Mouse (Mus musculus): ENCODE measurements around the gene Hmg20b. TPM values are rescaled to one million over a fixed set of nuclear protein-coding genes. Genes with fewer than 3 reads are reported as not detected.

The Hmg20b gene
- polyA plus RNA-seq, 1 experiment, result 106 TPM

- DNase-seq, result no peak
- Histone ChIP-seq H3K4me3 (replicated peaks; ENCODE audit: extremely low read depth, low read depth, low read length) (peak overlapping the region; percentile 87), H3K4me1 (ENCODE audit: control insufficient read depth, insufficient read depth, low read length) (peaks cover 8% of the 10 kb centered on the region; the same call in 1 of the 2 replicates)
- 29% methylated on average over 4 of the region's 4 CpGs for WGBS
- TF ChIP-seq CTCF (IDR thresholded peaks at IDR 0.05; ENCODE audit: insufficient read depth, low read length), result no peak
- no peak for TF ChIP-seq POLR2A (IDR thresholded peaks at IDR 0.05; ENCODE audit: borderline replicate concordance, extremely low read depth, low read depth, low read length)
These were observed 7.9 kb upstream of the Hmg20b start for GRCm38 (mm10) chr10:81358209-81358608.

GRCm38 (mm10) chr10:81356991-81357844 lies 6.9 kb upstream of the Hmg20b start, which contains the start of gene Mfsd12:
Gene Mfsd12 (plus strand): TSS chr10:81357491.
- Histone ChIP-seq H3K4me1 (ENCODE audit: control insufficient read depth, insufficient read depth, low read length) (peaks cover 7% of the 10 kb centered on the region; the same call in 1 of the 2 replicates), H3K4me3 (replicated peaks; ENCODE audit: extremely low read depth, low read depth, low read length) (peak within 1 kb of the TSS; percentile 87)
- TF ChIP-seq POLR2A (IDR thresholded peaks at IDR 0.05; ENCODE audit: borderline replicate concordance, extremely low read depth, low read depth, low read length) (peak; percentile 28; the same call in 1 of the 2 replicates), CTCF (IDR thresholded peaks at IDR 0.05; ENCODE audit: insufficient read depth, low read length) (no peak)
- 2% methylated on average over 79 of the region's 79 CpGs for WGBS
- DNase-seq, result peak; percentile 88

GRCm38 (mm10) chr10:81356352-81356990 lies 6.2 kb upstream of the Hmg20b start:
- no peak overlapping the region for H3K4me3 ChIP-seq (replicated peaks; ENCODE audit: extremely low read depth, low read depth, low read length)
- no peak for TF ChIP-seq POLR2A (IDR thresholded peaks at IDR 0.05; ENCODE audit: borderline replicate concordance, extremely low read depth, low read depth, low read length)
- TF ChIP-seq CTCF (IDR thresholded peaks at IDR 0.05; ENCODE audit: insufficient read depth, low read length), result no peak
- H3K4me1 ChIP-seq (ENCODE audit: control insufficient read depth, insufficient read depth, low read length), result peaks cover 7% of the 10 kb centered on the region; the same call in 1 of the 2 replicates
- 52% methylated on average over 12 of the region's 12 CpGs for WGBS
- DNase-seq, result no peak

GRCm38 (mm10) chr10:81355533-81355932 lies 5.3 kb upstream of the Hmg20b start:
- TF ChIP-seq CTCF (IDR thresholded peaks at IDR 0.05; ENCODE audit: insufficient read depth, low read length), result no peak
- no peak for TF ChIP-seq POLR2A (IDR thresholded peaks at IDR 0.05; ENCODE audit: borderline replicate concordance, extremely low read depth, low read depth, low read length)
- no peak overlapping the region for H3K4me3 ChIP-seq (replicated peaks; ENCODE audit: extremely low read depth, low read depth, low read length)
- no peak for DNase-seq
- peaks cover 7% of the 10 kb centered on the region; the same call in 1 of the 2 replicates for H3K4me1 ChIP-seq (ENCODE audit: control insufficient read depth, insufficient read depth, low read length)
- WGBS, result 75% methylated on average over 4 of the region's 4 CpGs

GRCm38 (mm10) chr10:81354738-81355477 lies 4.6 kb upstream of the Hmg20b start:
- H3K4me3 ChIP-seq (replicated peaks; ENCODE audit: extremely low read depth, low read depth, low read length), result no peak overlapping the region

DNA sequence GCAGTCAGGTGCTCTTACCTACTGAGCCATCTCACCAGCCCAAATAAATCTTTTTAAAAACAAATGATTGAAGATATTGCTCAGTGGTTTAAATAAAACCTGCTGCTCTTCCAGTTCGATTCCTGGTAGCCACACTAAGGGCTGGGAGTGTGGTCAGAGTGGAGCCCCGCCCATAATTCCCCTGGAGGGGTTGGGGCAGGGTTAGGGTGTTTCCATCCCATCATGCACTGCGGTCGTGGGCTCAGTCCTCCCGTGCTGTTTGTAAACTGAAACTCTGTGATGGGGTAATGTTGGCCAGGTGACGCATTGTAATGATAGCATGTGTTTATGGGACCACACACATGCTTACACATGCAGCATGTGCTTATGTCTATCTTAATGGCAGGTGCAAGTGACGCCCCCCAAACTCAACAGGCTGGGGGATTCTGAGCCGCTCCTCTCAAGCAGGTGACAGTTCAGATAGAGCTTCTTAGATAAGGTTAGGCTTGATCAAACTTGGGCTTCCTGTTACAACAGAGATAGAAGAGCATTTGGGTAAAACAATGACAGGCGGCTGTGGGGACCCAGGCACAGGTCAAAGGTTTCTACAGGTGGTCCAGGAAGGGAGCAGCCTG lies 1.5 kb upstream of the Hmg20b start:
- DNase-seq, result no peak
- peaks cover 11% of the 10 kb centered on the region for H3K4me1 ChIP-seq (ENCODE audit: control insufficient read depth, insufficient read depth, low read length)
- no peak for TF ChIP-seq POLR2A (IDR thresholded peaks at IDR 0.05; ENCODE audit: borderline replicate concordance, extremely low read depth, low read depth, low read length)
- TF ChIP-seq CTCF (IDR thresholded peaks at IDR 0.05; ENCODE audit: insufficient read depth, low read length), result no peak
- 26% methylated on average over 9 of the region's 9 CpGs for WGBS
- no peak overlapping the region for H3K4me3 ChIP-seq (replicated peaks; ENCODE audit: extremely low read depth, low read depth, low read length)

More at GRCm38 (mm10) chr10:81354738-81355477, 4.6 kb upstream of the Hmg20b start:
- WGBS, result 65% methylated on average over 9 of the region's 9 CpGs
- TF ChIP-seq POLR2A (IDR thresholded peaks at IDR 0.05; ENCODE audit: borderline replicate concordance, extremely low read depth, low read depth, low read length) (no peak), CTCF (IDR thresholded peaks at IDR 0.05; ENCODE audit: insufficient read depth, low read length) (no peak)
- no peak for DNase-seq
- peaks cover 7% of the 10 kb centered on the region; the same call in 1 of the 2 replicates for H3K4me1 ChIP-seq (ENCODE audit: control insufficient read depth, insufficient read depth, low read length)

DNA sequence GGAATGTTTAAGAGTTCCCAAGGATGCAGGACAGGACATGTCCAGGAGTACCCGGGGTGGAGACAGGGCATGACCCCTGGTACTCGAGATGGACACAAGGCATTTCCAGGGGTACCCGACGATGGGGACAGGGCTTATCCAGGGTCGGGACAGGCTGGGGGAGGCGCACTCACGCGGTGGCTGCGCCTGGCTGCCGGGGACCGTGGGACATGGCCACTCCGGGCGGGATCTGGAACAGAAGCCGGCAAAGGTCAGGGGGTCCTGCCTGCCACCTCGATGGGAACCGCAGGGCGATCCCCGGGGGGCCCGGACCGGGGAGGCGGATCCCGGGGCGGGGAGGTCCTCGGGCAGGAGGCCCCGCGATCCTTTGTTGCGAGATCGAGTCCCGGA lies 324 bp downstream of the Hmg20b start:
- WGBS, result under 1% methylated on average over 29 of the region's 29 CpGs
- no peak for DNase-seq
- TF ChIP-seq CTCF (IDR thresholded peaks at IDR 0.05; ENCODE audit: insufficient read depth, low read length) (no peak), POLR2A (IDR thresholded peaks at IDR 0.05; ENCODE audit: borderline replicate concordance, extremely low read depth, low read depth, low read length) (no peak)
- peak overlapping the region; percentile 86 for H3K4me3 ChIP-seq (replicated peaks; ENCODE audit: extremely low read depth, low read depth, low read length)
- peaks cover 11% of the 10 kb centered on the region for H3K4me1 ChIP-seq (ENCODE audit: control insufficient read depth, insufficient read depth, low read length)

DNA sequence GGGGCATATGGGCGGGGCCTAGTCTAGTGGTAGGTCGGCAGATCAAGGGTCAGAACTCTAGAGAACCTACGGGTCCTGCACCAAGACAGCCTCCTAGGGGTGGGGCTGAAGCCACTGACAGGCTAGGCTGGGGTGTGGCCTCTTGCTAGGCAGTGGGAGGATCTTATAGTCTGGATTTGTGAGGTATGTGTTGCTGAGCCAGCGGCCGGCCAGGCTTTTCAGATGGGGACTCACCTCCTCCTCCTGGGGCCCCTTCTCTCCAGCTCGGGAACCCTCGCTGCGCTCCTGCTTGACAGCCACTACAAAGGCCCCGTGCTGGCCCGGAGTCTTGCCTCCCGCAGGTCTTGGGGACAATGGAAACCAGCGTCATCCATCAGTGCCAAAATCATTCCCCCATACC lies 1.1 kb downstream of the Hmg20b start:
- WGBS, result 10% methylated on average over 12 of the region's 12 CpGs
- TF ChIP-seq POLR2A (IDR thresholded peaks at IDR 0.05; ENCODE audit: borderline replicate concordance, extremely low read depth, low read depth, low read length) (no peak), CTCF (IDR thresholded peaks at IDR 0.05; ENCODE audit: insufficient read depth, low read length) (no peak)
- no peak for DNase-seq
- H3K4me3 ChIP-seq (replicated peaks; ENCODE audit: extremely low read depth, low read depth, low read length), result peak overlapping the region; percentile 86
- peaks cover 11% of the 10 kb centered on the region for H3K4me1 ChIP-seq (ENCODE audit: control insufficient read depth, insufficient read depth, low read length)

Data from lung, adult 2 months (tissue).